Mouse (Mus musculus): ENCODE results near the gene Fam160b1.
A peak's percentile ranks its signal among the peaks of the same experiment; 100 is the strongest.

Fam160b1 gene

DNA sequence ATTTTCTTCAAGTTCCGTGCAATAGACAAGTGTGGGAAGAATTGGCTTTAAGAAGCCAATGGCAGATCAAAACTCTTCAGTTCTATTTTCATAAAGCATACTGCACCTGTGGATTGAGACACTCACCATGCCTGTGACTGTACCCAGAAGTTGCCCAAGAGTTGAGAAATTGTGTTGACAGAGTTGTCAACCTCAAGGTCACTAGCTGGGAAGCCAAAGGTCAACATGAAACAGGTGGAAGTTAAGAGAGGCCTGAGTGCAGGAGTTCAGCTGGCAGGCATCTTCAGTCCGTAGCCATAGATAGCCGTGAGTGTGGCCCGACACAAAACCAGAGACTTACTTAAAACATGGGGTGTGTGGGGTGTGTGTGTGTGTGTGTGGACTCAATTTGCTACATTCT lies 6.7 kb downstream of the Fam160b1 start:
- no peak for DNase-seq (ENCODE audit: low spot score in 2 of 2)

DNA sequence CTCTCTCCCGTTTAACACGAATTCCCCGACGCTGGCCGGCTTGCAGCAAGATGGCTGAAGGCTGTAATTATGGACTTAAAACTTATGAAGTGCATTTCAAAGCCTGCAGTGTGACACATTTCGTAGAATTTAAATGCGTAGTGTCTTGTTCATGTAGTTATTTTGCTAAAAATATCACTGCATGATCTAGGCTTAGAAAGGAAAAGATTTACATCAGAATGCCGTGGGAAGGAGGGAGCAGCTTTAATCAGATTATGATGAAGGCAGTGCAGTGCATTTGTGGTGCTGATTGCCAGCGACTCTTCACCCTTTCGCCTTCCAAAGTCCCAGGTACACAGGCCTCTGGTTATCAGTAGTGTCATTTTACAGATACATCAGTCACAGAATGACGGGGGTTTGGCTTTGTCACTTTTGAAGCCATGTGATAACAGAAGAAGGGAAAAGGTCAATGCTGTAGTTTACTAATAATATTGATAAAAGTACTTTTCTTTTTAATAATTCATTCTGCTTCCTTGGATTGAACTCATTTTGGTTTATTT lies 7.4 kb downstream of the Fam160b1 start:
- DNase-seq (ENCODE audit: low spot score in 2 of 2), result no peak

DNA sequence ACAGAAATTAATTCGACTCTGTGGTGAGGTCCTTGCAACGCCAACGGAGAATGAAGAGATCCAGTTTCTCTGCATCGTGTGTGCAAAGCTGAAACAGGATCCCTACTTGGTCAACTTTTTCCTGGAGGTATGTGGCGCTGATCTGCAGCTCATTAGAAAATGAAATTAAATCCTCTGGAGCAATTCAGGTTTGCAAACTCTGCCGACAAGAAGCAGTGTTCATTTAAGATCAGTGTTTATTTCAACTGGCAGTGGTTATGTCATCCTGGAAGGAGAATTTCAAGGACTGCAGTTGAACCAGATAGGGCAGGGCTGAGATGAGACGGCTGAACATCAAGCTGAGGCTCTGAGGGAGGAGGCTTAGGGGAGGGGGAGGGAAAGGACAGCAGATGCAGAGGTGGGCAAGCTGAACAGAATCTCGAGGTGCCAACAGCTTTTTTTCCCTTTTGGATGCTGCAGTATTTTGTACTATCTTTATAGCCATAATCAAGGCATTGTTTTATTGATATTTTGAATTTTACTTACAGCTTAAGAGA lies 12.9 kb downstream of the Fam160b1 start:
- DNase-seq (ENCODE audit: low spot score in 2 of 2), result no peak

- DNase-seq (ENCODE audit: low spot score in 2 of 2), result no peak
These were observed 14.7 kb downstream of the Fam160b1 start for GRCm38 (mm10) chr19:57375161-57375560.

DNA sequence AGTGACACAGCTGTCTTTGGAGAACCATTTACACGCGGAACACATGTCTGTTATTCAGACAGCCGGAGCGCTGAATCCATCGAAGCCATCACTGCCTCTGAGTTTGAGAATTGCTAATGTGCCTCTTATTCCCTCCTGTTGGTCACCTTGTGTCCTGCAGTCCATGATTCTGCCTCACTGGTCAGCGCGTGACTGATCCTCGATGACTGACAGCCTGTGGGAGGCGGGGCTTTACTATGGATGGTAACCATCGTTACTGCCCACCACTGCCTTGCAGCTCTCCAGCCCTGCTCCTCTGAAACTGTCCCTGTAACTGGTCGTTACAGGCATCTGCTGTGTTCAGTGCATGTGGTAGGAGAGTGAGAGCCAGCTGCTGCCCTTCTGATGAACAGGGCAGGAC lies 15.3 kb downstream of the Fam160b1 start:
- DNase-seq (ENCODE audit: low spot score in 2 of 2), result no peak

DNA sequence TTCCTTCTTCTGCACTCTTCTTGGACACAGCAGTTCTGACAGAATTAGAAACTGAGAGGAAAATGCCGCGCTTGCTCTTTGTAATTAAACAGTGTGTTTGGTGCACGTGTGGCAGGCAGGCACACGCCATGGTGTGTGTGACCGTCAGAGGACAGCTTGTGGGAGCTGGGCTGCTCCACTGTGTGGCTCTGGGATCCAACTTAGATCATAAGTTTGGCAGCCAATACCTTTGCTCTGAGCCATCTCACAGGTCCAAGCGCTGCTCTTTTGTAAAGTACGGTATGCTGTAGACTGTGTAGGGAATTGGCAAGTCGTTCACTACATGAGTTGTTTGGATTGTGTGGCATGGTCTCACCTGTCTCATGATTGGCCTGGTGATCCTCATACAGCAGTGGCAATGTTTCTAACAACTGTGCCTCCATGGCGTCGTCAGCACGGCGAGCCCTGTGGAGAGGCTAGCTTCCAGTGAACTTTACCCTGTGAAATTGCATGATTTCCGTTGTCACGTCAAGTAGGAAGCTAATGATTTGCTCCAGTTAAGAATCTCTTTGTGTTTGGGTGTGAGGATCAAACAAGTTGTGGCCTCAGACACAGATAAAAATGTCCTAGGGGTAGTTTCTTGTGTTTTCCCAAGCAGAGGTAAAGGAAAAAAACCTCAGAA lies 16.7 kb downstream of the Fam160b1 start:
- no peak for DNase-seq (ENCODE audit: low spot score in 2 of 2)

- no peak for DNase-seq (ENCODE audit: low spot score in 2 of 2)
These were observed 25.8 kb downstream of the Fam160b1 start for GRCm38 (mm10) chr19:57386176-57386693.

GRCm38 (mm10) chr19:57391545-57391944 lies 31.1 kb downstream of the Fam160b1 start:
- no peak for DNase-seq (ENCODE audit: low spot score in 2 of 2)

- DNase-seq (ENCODE audit: low spot score in 2 of 2), result no peak
These were observed 33.0 kb downstream of the Fam160b1 start for GRCm38 (mm10) chr19:57393357-57393957.

DNA sequence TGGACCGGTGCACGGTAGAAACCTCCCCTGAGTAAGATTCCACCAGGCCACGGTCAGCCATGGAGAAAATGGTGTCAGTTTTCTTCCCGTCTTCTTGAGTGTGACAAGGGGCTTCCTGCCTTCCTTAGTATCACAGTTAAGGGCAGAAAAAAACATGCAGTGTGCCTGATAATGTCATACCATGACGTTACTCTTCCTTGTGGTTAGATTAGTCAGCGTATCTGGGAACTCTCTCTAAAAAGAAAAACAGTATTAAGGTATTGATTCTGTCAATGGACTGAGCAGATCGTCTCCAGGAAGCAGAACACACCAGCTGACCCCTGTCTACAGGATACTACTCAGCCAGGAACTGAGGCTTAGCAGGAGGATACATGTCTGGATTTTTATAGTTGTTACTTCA lies 36.1 kb downstream of the Fam160b1 start:
- DNase-seq (ENCODE audit: low spot score in 2 of 2), result no peak

DNA sequence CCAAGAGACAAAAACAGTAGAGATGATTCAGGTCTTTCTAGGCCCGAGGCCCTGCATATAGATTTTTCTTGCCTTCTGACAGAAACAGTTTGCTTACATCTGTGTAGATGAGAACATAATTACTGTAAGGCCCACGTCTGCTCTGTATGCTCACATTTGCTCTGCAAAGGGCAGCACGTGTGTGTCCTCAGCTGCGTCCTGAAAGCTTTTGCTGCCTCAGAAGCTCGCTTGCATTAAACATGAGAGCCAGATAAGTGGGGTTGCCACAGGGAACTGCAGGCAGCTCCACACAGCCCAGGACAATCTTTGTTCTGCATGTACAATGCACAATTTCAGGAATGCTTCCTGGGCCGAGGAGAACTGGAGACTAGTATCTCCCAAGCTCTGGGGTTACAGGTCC lies 41.9 kb downstream of the Fam160b1 start:
- no peak for DNase-seq (ENCODE audit: low spot score in 2 of 2)

- DNase-seq (ENCODE audit: low spot score in 2 of 2), result peak; percentile 30 to 55
These were observed 43.4 kb downstream of the Fam160b1 start for GRCm38 (mm10) chr19:57403700-57404501.

GRCm38 (mm10) chr19:57404502-57404848 lies 44.0 kb downstream of the Fam160b1 start:
- no peak for DNase-seq (ENCODE audit: low spot score in 2 of 2)

GRCm38 (mm10) chr19:57407947-57408346 lies 47.5 kb downstream of the Fam160b1 start:
- DNase-seq (ENCODE audit: low spot score in 2 of 2), result no peak

DNA sequence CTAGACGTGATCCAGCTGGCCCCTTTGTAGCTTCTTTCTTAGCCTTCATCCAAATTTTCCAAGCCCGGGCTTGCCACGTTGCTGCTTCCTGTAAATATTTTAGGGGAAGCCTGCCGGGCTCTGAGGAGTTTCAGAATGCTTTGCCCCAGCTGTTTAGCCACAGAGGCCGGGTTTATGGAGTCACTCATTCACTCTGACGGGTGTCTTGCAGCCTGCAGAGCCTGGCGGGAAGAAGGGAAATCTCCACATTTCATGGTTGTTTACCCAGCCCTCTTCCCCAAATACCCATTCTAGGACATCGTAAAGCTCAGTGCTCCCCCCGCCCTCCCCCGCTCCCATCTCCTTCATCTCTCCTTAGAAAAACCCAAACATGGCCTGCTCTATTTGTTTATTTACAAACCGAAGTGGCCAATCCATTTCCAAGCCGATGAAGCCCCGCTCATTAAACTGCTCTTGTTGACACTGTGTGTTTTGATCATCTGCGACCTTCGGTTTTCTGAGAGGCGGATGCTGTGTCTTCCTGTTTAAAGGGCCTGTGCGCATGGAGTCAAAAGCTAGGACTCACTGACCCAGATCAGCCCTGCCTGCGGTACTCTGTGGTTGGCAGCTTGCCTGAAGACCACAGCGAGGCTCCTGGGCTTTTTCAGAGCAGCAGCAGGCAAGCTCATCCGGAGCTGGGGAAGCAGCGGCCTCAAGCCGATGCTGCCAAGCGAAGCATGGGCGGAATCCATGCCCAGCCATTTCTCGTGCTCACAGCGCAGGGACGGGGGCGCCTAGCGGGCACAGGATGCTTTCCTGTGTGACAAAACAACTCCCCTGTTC lies 51.1 kb downstream of the Fam160b1 start:
- peak; percentile 14 to 38 for DNase-seq (ENCODE audit: low spot score in 2 of 2)

DNA sequence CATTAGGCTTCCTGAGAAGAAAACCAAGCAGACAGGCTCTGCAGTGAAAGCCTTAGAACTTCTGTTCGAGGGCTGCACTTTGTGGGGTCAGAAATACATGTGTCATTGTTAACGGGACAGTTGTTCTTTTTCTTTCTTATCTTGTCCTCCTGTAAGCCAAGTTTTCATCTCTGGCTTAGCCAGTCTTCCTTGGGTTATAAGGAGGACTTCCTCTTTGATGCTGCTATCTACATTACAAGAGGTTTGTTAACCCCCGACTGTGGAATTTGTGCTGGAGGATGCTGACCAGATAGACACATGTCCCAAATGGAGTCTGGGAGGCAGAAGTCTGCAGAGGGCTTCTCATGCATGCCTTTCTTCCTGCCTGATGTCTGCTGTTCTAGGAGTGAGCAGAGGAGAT lies 52.7 kb downstream of the Fam160b1 start:
- no peak for DNase-seq (ENCODE audit: low spot score in 2 of 2)

- DNase-seq (ENCODE audit: low spot score in 2 of 2), result peak in 1 of 2 experiments; percentile 10
These were observed 53.4 kb downstream of the Fam160b1 start for GRCm38 (mm10) chr19:57413918-57414317.

- DNase-seq (ENCODE audit: low spot score in 2 of 2), result no peak
These were observed 54.7 kb downstream of the Fam160b1 start for GRCm38 (mm10) chr19:57415031-57415807.

DNA sequence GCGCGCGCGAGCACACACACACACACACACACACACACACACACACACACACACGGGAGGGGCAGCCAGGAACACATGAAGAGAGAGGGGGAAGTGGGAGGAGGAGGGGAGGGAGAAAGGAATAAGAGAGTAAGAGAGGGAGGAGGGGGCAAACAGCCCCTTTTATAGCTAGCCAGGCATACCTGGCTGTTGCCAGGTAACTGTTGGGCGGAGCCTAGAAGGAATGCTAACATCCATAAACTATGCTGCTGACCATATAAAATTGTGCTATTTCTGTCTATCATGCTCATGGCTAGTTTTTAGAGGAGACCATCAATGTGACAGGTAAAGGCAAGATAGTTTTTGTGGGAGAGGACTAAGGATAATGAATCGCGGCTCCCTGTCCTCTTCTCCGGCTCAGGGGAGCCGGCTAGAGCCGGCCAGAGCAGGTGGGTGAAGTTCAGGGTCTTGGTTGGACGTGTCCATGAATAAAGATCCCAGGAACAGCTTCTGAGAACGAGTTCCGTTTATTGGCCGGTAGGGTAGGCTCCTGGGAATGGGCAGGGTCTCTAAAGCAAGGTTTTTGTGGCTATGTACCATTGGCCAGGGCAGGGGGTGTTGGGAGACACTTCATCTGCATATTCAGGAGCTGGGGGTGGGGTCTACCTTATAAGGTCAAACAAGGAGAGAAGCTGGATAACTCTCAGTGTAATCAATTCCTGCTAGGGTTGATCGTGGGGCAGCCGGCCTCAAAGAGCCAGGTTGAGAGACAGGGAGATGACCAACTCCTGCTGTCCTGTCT lies 57.5 kb downstream of the Fam160b1 start:
- no peak for DNase-seq (ENCODE audit: low spot score in 2 of 2)

DNA sequence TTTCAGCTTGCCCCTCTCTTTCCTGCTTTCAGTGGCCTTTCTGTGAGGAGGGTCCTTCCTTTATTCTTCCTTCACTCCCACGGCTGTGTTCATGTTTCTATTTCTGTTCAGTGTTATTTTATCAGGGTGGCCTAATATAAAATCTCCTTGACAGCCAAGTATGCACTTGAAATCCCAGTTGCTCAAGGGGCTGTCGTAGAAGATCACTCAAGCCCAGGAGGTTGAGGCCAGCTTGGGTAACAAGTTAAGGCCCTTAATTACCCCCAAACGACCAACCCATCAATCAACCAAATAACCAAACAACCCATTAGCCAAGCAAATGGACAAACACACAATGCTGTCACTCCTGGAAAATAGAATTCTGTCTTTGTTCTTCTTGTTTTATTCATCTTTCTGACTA lies 62.9 kb downstream of the Fam160b1 start:
- DNase-seq (ENCODE audit: low spot score in 2 of 2), result no peak
